Mouse (Mus musculus) bone marrow macrophage, adult 2 months (primary cell): ENCODE measurements around the gene Msantd1. TPM values are rescaled to one million over a fixed set of nuclear protein-coding genes. Genes with fewer than 3 reads are reported as not detected.

ENCODE experiments used
- H3K27ac ChIP-seq: 2 replicates; pipeline ENCODE4 v1.5.1; 2012; ENCODE audit warnings: low read depth, low read length; ENCODE audit not compliant: insufficient read depth
- H3K4me1 ChIP-seq: 2 replicates; pipeline ENCODE4 v1.6.1; 2012; ENCODE audit warnings: low read length; ENCODE audit not compliant: control insufficient read depth, insufficient read depth
- H3K4me3 ChIP-seq: 2 replicates; pipeline ENCODE4 v1.5.1; 2012; ENCODE audit warnings: mild to moderate bottlenecking, low read length, moderate library complexity; ENCODE audit not compliant: insufficient read depth
- CTCF ChIP-seq: IDR thresholded peaks from 2 replicates; pipeline ENCODE4 v1.5.1; 2012; ENCODE audit warnings: low read depth, mild to moderate bottlenecking, low read length, moderate library complexity
- POLR2A ChIP-seq: IDR thresholded peaks from 2 replicates; pipeline ENCODE4 v1.6.1; 2012; ENCODE audit warnings: mild to moderate bottlenecking, low read depth, low read length, borderline replicate concordance
- polyA plus RNA-seq: library from polyadenylated mRNA; stranded (reverse); fragments of >200 nt; gene quantifications from 2 replicates; pipeline ENCODE4 v1.2.4, GENCODE M21; 2012; ENCODE audit not compliant: missing spikeins, insufficient read depth, insufficient read length

Msantd1 gene
- polyA plus RNA-seq, 1 experiment = 1.7 TPM

- H3K4me3 ChIP-seq = no peak overlapping the region
- TF ChIP-seq POLR2A (no peak), CTCF (no peak)
- H3K4me1 ChIP-seq = no peaks in the 10 kb centered on the region
- H3K27ac ChIP-seq = no peak overlapping the region
Observed at GRCm38 (mm10) chr5:34927648-34928047, 19.8 kb downstream of the Msantd1 start.

DNA sequence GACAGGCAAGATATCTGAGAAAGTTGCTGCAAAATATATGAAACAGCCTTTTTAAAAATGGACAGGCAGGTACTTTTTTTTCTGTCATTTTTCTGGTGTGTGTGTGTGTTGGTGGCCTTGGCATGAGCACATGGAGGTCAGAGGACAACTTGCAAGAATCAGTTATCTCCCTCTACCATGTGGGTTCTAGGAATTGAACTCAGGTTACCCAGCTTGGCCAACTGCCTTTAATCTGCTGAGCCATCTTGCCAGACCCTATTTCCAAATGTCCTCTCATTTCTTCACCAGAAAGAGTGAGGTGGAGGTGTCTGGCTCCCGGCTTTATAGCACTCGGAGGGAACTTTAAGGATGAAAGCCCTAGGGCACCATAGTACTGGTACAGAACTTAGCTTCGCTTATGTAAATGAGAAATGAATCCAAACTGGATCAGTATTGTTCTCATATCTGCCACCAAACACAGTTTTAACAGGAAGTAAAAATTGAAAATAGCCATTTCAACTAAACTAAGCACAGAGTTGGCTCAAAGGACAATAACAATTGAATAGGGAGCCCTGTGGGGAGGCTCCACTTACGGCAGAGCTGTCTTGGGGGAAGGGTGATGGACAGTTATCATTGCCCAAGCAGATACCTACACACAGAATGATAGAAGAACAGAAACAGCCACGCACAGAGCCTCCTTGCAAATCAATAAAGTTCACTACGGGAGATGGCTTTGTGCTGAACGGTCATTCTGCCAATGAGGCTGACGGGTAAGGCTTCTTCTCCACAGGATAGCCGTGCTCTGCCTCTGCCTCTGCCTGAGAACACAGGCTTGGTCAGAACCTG is 22.6 kb downstream of the Msantd1 start:
- Histone ChIP-seq H3K4me1 (no peaks in the 10 kb centered on the region), H3K4me3 (no peak overlapping the region), H3K27ac (no peak overlapping the region)
- TF ChIP-seq POLR2A (no peak), CTCF (no peak)

DNA sequence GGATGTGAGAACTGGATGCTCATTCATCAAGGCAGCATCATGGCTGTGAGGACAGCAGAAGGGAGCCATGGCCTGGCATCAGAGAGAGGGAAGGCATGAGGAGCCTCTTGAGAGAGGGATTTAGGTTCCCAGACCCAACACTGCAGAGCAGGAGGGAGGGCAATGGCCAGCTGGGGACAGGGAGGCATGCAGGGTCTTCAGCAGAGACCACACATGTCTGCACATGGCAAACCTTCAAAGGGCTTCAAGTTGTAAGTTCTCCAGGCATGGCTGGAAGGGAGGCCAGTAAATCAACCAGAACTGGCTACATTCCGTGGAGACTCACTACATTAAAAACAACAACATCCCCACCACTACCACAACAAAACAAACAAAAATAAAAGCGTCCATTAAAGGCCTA is 23.3 kb downstream of the Msantd1 start:
- H3K27ac ChIP-seq = no peak overlapping the region
- TF ChIP-seq POLR2A (no peak), CTCF (no peak)
- no peaks in the 10 kb centered on the region for H3K4me1 ChIP-seq
- H3K4me3 ChIP-seq = no peak overlapping the region

DNA sequence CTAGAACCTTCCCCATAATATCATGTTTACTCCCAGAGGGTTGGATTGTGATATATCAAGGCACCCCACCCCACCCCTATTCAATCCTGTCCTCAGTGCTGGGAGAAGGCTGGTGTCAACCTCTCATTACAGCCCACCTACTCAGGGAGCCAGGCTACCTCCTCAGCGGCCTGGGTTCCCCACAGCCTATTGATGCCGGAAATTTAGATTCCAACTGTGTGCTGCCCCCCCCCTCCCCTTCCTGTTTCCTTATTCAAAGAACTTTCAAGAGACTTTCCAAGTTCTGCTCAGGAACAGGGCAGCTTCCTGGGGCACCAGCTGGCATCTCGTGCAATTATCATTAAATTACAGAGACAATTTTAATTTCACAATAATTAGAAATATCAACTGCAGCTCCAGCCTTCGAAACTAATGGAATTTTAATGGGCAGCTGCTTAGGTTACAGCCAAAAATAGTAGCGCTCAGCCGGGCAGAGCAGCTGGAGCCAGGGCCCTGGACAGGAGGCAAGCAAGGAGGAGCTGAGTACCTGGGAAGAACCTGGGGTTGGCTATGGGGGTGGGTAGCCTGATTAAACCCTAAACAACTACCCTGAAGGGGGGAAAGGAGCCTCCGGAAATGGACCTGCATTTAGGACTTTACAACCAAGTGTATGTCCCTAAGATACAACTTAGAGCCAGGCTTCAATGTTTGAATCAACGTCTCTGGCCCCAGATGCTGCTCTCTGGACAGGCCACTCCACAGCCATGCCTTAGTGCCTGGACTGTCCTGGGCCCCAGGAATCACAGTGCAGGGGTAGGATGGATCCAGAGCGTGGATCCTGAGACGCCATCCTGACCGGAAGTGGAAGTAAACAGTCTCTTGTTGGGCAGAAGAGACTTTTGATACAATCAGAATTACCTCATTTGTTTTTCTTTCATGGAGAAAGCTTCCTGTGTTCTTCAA is 24.0 kb downstream of the Msantd1 start:
- TF ChIP-seq CTCF = no peak
- TF ChIP-seq POLR2A = no peak
- Histone ChIP-seq H3K4me1 (no peaks in the 10 kb centered on the region), H3K4me3 (no peak overlapping the region), H3K27ac (no peak overlapping the region)

GRCm38 (mm10) chr5:34932458-34932806 is 24.6 kb downstream of the Msantd1 start:
- Histone ChIP-seq H3K27ac (no peak overlapping the region), H3K4me1 (no peaks in the 10 kb centered on the region), H3K4me3 (no peak overlapping the region)
- TF ChIP-seq POLR2A = no peak
- no peak for TF ChIP-seq CTCF

GRCm38 (mm10) chr5:34933461-34933860 is 25.6 kb downstream of the Msantd1 start:
- no peaks in the 10 kb centered on the region for H3K4me1 ChIP-seq
- H3K27ac ChIP-seq = no peak overlapping the region

GRCm38 (mm10) chr5:34941710-34942470 is 34.1 kb downstream of the Msantd1 start:
- H3K4me3 ChIP-seq = no peak overlapping the region
- TF ChIP-seq POLR2A = no peak
- TF ChIP-seq CTCF = no peak
- H3K4me1 ChIP-seq = peaks cover 3% of the 10 kb centered on the region; the same call in 1 of the 2 replicates

More at GRCm38 (mm10) chr5:34933461-34933860, 25.6 kb downstream of the Msantd1 start:
- H3K4me3 ChIP-seq = no peak overlapping the region
- TF ChIP-seq CTCF (no peak), POLR2A (no peak)

DNA sequence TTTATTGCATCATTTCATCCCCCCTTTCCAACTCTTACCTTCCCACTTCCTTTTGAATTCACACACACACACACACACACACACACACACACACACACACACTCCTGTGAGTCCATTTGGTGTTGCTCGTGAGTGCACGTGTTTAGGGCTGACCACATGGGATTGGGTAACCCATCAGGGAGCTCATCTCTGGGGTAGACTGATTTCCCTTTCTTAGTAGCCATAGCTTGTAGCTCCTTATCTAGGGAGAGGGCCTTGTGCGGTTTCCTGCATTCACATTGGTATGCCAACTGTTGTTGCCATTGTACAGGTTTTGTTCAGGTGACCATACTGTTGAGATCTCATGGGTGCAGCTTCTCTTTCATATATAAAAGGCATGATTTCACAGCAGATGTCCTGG is 35.6 kb downstream of the Msantd1 start:
- Histone ChIP-seq H3K4me1 (peaks cover 5% of the 10 kb centered on the region), H3K4me3 (no peak overlapping the region), H3K27ac (no peak overlapping the region)
- TF ChIP-seq POLR2A (no peak), CTCF (no peak)

More at GRCm38 (mm10) chr5:34941710-34942470, 34.1 kb downstream of the Msantd1 start:
- no peak overlapping the region for H3K27ac ChIP-seq

GRCm38 (mm10) chr5:34948861-34949760 is 41.3 kb downstream of the Msantd1 start, which contains the start of gene Rgs12:
Gene Rgs12 (plus strand): TSS chr5:34949445.
- Histone ChIP-seq H3K4me1 (peaks cover 7% of the 10 kb centered on the region), H3K4me3 (peak within 1 kb of the TSS; percentile 89), H3K27ac (no peak within 1 kb of the TSS)
- TF ChIP-seq POLR2A (no peak), CTCF (no peak)
